Mouse (Mus musculus) erythroblast, embryonic 14.5 days (primary cell): ENCODE data around the gene Hspb2. TPM values are rescaled to one million over a fixed set of nuclear protein-coding genes. Genes with fewer than 3 reads are reported as not detected.
A peak's percentile ranks its signal among the peaks of the same experiment; 100 is the strongest.

Experiments used
- H3K27me3 ChIP-seq: 2 replicates; pipeline ENCODE4 v1.6.1; 2012; ENCODE audit warnings: inconsistent platforms; ENCODE audit not compliant: control insufficient read depth
- H3K36me3 ChIP-seq: 2 replicates; pipeline ENCODE4 v1.6.1; 2012; ENCODE audit warnings: mild to moderate bottlenecking, inconsistent platforms; ENCODE audit not compliant: control insufficient read depth
- H3K4me1 ChIP-seq: 2 replicates; pipeline ENCODE4 v1.6.1; 2012; ENCODE audit warnings: inconsistent platforms; ENCODE audit not compliant: control insufficient read depth
- H3K4me3 ChIP-seq: replicated peaks from 2 replicates; pipeline ENCODE3; 2012; ENCODE audit warnings: moderate library complexity, mild to moderate bottlenecking, inconsistent platforms
- H3K9me3 ChIP-seq: 2 replicates; pipeline ENCODE4 v1.6.1; 2012; ENCODE audit warnings: low read length, inconsistent platforms, mixed read lengths; ENCODE audit not compliant: control insufficient read depth
- GATA1 ChIP-seq: IDR thresholded peaks from 2 replicates; pipeline ENCODE4 v1.6.1; 2012; ENCODE audit warnings: low read length, inconsistent platforms, mixed read lengths
- TAL1 ChIP-seq: IDR thresholded peaks from 3 replicates; pipeline ENCODE4 v1.6.1; 2012; ENCODE audit warnings: low read length, inconsistent platforms, mixed read lengths
- polyA plus RNA-seq: library from polyadenylated mRNA; stranded (reverse); fragments of >175 nt; gene quantifications from 2 replicates; pipeline ENCODE4 v1.2.3, GENCODE M21; 2012

Hspb2 gene
- polyA plus RNA-seq, 1 experiment = not detected

DNA sequence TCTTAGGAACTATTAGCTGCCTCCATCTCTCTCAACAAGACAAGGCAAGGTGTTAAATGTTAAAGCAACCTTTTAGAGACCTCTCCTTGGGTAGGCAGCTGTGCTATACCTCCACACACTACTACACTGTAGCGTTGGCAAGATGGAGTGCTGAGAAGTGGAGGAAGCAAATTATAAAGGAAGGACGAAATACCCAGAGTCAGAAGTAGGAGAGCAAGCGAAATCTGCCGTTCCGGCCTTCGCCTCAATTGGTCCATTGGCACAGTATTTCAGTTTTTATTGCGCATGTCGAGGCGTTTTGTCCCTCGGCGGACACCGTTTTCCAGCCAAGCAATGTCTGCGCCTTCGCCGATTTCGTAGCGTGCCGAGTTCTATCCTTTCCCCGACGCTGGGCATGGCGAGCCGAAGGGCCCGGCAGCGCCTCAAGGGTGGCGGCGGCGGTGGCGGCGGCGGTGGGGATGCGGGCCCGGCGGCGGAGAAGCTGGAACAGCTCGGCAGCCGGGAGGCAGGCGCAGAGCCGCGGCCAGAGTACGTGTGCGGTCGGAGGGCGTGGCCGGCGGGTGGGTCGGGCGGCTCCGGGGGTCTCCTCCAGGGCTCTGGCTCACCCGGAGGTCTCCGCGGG lies 22.9 kb upstream of the Hspb2 start, which contains the start of the genes Alg9 and 1110032A03Rik:
Gene Alg9 (plus strand): TSS at position 29 of the 622 bp plus-strand sequence.
Gene 1110032A03Rik (minus strand): TSS at position 530 of the 622 bp plus-strand sequence.
- peaks cover 43% of the 10 kb centered on the region for H3K36me3 ChIP-seq
- H3K4me3 ChIP-seq = peak within 1 kb of the TSS; percentile 68
- H3K27me3 ChIP-seq = no peaks in the 10 kb centered on the region
- H3K4me1 ChIP-seq = peaks cover 46% of the 10 kb centered on the region
- no peak for TF ChIP-seq GATA1
- TF ChIP-seq TAL1 = no peak
- no peaks in the 10 kb centered on the region for H3K9me3 ChIP-seq

DNA sequence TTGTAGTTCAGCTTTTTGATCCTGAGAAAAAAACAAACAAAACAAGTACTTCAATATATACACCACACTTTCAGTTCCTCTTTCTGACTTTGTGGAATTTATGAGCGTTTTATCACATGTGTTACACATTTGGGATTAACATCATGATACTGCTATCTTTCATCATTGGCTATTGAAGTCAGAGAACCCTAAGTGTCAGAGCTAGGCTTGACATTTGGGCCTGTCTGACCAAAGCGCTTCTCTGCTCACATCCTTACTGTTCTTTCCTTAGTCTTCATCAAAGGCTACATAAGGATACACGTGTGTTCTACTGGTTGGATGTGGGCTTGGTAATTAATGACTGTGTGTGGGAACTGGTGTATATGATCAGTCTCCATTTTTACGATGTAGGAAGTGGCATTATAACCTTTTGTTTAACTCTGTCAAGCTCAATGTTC lies 21.9 kb upstream of the Hspb2 start:
- Histone ChIP-seq H3K27me3 (no peaks in the 10 kb centered on the region), H3K4me1 (peaks cover 56% of the 10 kb centered on the region), H3K4me3 (peak overlapping the region; percentile 2), H3K9me3 (no peaks in the 10 kb centered on the region), H3K36me3 (peaks cover 36% of the 10 kb centered on the region)
- TF ChIP-seq TAL1 = no peak
- no peak for TF ChIP-seq GATA1

DNA sequence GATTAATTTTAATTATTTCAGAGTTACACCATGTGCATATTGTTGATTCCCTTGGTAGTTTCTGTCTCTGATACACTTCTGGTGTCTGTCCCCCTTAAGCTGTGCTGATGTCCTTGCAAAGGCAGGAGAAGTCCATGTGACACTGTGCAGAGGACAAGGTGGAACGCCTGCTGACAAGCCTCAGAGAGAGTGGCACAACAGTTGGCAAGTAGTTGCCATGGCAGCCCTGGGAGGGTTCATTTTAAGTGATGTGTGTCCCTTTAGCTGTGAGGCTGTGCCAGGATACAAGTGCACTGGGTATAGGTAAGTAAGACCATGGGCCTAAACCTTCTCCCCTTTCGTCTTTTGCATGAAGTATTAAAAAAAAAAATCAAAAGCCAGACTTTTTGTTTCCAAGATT lies 17.9 kb upstream of the Hspb2 start:
- H3K9me3 ChIP-seq = no peaks in the 10 kb centered on the region
- TF ChIP-seq GATA1 (no peak), TAL1 (no peak)
- peaks cover 57% of the 10 kb centered on the region for H3K4me1 ChIP-seq
- peaks cover 29% of the 10 kb centered on the region for H3K36me3 ChIP-seq
- H3K4me3 ChIP-seq = no peak overlapping the region
- no peaks in the 10 kb centered on the region for H3K27me3 ChIP-seq

DNA sequence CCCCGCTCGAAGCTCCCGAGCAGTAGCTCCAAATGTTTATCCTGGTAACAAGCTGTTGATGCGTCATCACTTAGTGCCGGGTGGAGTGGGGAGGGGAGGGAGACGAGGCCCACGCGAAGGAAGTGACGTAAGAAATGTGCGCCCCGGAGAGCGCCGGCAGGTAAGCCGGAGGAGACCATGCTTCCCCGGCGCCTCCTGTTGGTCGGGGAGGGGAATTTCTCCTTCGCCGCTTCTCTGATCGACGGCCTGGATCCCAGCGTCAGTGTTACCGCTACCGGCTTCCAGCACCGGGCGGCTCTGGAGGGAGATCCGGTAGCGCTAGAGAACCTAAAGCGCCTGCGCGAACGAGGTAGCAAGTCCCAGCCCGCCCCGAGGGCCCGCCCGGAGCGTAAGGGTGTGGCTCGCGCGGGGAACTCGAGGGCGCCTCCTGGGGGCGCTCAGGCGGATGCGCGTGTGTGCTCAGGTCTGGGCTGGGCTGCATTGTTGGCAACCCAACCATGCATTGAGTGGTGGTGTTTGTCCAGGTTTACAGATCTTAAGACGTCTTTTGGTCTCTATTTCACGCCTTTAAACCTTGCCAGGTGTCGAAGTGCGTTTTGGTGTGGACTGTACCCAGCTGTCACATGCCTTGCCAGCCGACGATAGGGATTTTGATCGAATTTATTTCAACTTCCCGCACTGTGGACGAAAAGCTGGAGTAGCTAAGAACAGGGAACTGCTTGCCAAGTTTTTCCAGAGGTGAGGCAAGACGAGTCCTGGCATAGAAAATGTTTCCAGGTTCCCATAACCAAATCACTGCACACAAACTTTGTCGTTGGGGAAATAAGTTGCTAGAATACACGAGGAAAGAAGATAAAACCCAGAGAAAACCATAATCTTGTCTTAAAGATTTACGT lies 16.2 kb upstream of the Hspb2 start, which contains the start of gene Fdxacb1:
Gene Fdxacb1 (plus strand): TSS at position 130 of the 896 bp plus-strand sequence.
- Histone ChIP-seq H3K4me3 (peak within 1 kb of the TSS; percentile 70), H3K36me3 (peaks cover 33% of the 10 kb centered on the region), H3K27me3 (no peaks in the 10 kb centered on the region), H3K4me1 (peaks cover 42% of the 10 kb centered on the region), H3K9me3 (no peaks in the 10 kb centered on the region)
- no peak for TF ChIP-seq TAL1
- no peak for TF ChIP-seq GATA1

DNA sequence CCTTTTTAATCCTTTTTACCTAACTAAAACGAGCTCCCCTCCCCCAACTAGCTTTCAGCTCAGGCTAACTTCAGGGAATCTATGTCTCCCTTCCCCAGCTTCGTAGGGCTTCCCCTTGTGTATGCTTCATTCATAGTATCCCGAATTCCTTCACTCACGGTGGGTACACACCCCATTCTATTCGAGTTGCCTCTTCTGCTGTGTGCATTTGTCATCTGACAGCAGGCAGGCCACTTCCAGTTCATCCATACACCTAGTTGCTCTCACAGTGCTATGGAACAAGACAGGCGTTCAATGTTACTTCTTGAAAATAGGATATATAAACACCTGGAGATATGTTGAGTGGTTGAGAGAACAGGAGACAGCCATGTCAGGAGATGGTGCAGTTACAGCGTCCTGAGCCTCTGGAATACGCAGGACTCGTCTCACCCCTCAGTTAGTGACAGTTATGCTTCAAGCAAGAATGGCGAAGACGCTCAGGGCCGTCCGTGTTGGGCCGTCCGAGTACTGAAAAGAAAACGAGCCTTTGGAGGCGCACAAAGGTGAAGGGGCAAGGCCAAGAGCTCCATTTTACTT lies 15.5 kb upstream of the Hspb2 start:
- Histone ChIP-seq H3K4me3 (peak overlapping the region; percentile 70), H3K4me1 (peaks cover 36% of the 10 kb centered on the region), H3K9me3 (no peaks in the 10 kb centered on the region), H3K36me3 (peaks cover 30% of the 10 kb centered on the region), H3K27me3 (no peaks in the 10 kb centered on the region)
- no peak for TF ChIP-seq TAL1
- no peak for TF ChIP-seq GATA1

GRCm38 (mm10) chr9:50763331-50763730 lies 11.2 kb upstream of the Hspb2 start:
- no peaks in the 10 kb centered on the region for H3K9me3 ChIP-seq
- TF ChIP-seq GATA1 (no peak), TAL1 (no peak)
- peaks cover 7% of the 10 kb centered on the region for H3K36me3 ChIP-seq
- H3K27me3 ChIP-seq = peaks cover 5% of the 10 kb centered on the region; the same call in 1 of the 2 replicates
- H3K4me3 ChIP-seq = no peak overlapping the region
- H3K4me1 ChIP-seq = peaks cover 10% of the 10 kb centered on the region

DNA sequence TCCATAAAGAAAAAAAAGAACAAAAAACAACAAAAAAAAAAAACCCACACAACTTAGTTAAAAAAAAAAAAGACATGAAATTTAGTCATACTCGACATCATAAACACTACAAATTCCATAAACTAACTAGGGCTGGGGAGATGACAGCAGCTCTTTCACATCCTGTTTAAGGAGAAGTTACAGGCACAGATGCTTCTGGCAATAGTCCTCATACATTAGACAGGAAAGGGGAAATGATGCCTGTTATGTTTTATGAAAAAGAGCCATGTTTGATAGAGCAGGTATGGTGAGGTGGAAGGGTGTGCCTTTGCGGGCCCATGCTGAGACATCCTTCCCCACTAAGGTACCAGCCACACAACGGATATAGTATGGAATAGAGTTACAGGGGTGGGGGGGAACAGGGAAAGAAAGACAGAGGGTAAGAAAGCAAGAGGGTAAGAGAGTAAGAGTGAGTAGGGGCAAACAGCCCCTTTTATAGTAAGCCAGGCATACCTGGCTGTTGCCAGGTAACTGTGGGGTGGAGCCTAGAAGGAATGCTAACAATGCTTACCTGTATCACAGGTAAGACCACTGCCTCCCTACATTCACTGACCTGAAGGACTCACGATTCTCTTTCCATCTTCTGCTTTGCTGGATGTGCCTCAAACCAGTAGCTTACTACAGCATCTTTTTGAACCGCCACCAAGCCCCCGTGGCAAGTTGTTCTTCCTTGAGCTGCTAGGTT lies 9.5 kb upstream of the Hspb2 start:
- Histone ChIP-seq H3K27me3 (peaks cover 7% of the 10 kb centered on the region; the same call in 1 of the 2 replicates), H3K4me1 (no peaks in the 10 kb centered on the region), H3K4me3 (no peak overlapping the region), H3K9me3 (no peaks in the 10 kb centered on the region), H3K36me3 (peaks cover 7% of the 10 kb centered on the region)
- no peak for TF ChIP-seq TAL1
- TF ChIP-seq GATA1 = no peak

GRCm38 (mm10) chr9:50756711-50757110 lies 4.6 kb upstream of the Hspb2 start:
- H3K9me3 ChIP-seq = no peaks in the 10 kb centered on the region
- no peak for TF ChIP-seq GATA1
- no peak for TF ChIP-seq TAL1
- H3K27me3 ChIP-seq = peaks cover 24% of the 10 kb centered on the region
- H3K36me3 ChIP-seq = no peaks in the 10 kb centered on the region
- H3K4me3 ChIP-seq = no peak overlapping the region
- H3K4me1 ChIP-seq = no peaks in the 10 kb centered on the region
